Mouse (Mus musculus): ENCODE data around the gene Fam217b.

Fam217b gene

DNA sequence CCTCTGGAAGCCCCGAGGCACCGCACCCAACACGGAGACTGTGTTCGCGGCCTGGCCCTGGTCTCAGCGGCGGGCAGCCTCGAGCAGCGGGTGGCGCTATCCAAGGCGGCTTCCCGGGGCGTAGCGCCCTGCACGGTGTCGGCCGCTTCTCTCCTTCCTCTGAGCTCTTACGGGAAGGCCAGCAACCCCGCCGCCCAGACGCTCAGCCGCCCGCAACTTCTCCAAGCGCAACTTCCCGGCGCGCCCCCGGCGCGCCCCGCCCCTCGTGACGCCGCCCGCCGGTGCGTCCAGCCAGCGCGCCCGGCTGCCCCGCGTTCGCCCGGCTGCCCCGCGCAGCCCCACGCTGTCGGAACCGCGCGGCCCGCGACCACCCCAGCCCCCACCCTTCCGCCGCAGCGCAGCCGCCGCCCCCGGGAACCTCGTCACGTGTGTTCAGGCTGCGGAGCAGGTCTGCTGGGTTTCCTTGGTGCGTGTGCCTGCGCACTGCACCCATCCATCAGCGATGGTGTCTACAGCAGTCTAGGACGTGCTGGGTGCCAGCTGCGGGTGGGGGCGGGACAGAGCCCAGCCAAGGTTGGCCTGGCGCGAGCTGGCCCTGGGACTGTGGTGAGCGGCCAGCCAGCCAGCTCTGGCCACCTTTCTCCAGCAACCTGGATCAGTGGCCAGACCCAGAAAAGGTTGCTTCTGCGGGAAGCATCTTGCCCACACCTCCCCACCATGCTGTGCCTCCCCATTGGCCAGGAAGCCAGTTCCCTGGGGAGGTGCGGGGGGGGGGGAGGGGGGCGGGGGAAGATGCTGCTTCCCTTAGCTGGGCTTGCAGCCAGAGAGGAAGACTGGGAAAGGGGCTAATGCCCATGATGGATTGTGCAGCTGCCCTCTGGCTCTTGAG lies at the start of gene Fam217b, which contains the start of gene Ppp1r3d:
Gene Fam217b (plus strand): TSS at position 264 of the 889 bp plus-strand sequence.
Gene Ppp1r3d (minus strand): TSS at position 212 of the 889 bp plus-strand sequence.
- in situ Hi-C loops (cut with MboI; ENCODE audit: low pct_unique_long_range_greater_than_20kb in 1 of 2, low sequenced_read_pairs in 2 of 2, unreplicated experiment in 1 of 2) = no loop called here

DNA sequence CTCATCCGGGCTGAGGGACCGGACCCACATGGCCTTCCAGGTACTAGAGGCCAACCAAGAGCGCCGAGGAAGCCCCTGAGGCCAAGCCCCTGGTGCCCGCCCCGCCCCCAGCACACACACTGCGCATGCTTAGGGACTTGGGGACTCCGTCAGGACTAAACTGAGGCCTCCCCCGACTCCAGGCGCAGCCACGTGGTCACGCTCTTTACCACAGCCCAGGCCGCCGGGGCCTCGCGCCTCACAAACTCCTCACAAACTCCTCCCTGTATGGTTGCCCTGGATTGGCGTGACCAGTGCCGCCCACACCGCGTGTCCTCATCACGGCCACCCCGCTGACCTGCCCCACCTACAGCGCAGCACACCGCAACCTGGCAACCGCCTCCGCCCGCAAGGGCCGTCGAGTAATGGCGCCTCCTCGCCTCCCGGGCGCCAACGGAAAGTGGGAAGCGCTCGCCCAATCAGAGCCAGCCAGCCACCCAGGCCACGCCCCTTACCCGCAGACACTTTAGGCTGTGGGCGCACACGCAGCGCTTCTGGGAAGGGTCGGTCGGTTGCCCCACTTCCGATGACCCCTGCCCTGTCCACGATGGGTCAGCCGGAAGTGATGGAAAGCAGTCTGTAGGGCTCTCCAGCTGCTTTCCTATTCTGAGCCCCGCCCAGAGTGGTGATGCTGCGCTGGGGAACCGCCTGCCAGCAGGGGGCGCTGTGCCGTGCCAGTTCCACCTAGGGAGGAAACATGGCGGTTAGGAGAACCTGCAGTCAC lies 7.1 kb upstream of the Fam217b start, which contains the start of gene Sycp2:
Gene Sycp2 (minus strand): TSS at position 633 of the 763 bp plus-strand sequence.
- in situ Hi-C loops (cut with MboI; ENCODE audit: low pct_unique_long_range_greater_than_20kb in 1 of 2, low sequenced_read_pairs in 2 of 2, unreplicated experiment in 1 of 2) = no loop called here

- in situ Hi-C loops (cut with MboI; ENCODE audit: low pct_unique_long_range_greater_than_20kb in 1 of 2, low sequenced_read_pairs in 2 of 2, unreplicated experiment in 1 of 2) = no loop called here
Measured at GRCm38 (mm10) chr2:178409024-178409423, 5.3 kb upstream of the Fam217b start.

DNA sequence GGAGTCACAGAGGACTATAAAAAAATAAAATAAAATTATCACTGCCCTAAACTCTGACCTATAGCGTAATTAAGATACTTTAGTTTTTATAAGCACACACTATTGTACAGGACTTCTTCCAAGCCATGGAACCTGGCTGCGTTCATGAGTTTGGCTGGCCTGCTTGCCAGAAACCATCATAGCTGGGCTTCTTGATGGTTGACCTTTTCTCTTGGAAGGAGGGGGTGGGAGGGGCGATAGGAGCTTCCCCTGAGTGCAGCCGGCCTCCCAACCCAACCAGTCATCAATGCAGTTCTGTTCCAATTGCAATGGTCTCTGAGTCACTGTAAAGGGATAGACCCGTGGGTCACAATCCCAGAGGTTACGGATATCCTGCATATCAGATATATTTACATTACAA lies 4.0 kb upstream of the Fam217b start:
- in situ Hi-C loops (cut with MboI; ENCODE audit: low pct_unique_long_range_greater_than_20kb in 1 of 2, low sequenced_read_pairs in 2 of 2, unreplicated experiment in 1 of 2) = no loop called here

- in situ Hi-C loops (cut with MboI; ENCODE audit: low pct_unique_long_range_greater_than_20kb in 1 of 2, low sequenced_read_pairs in 2 of 2, unreplicated experiment in 1 of 2) = no loop called here
Measured at GRCm38 (mm10) chr2:178412598-178412997, 1.7 kb upstream of the Fam217b start.

DNA sequence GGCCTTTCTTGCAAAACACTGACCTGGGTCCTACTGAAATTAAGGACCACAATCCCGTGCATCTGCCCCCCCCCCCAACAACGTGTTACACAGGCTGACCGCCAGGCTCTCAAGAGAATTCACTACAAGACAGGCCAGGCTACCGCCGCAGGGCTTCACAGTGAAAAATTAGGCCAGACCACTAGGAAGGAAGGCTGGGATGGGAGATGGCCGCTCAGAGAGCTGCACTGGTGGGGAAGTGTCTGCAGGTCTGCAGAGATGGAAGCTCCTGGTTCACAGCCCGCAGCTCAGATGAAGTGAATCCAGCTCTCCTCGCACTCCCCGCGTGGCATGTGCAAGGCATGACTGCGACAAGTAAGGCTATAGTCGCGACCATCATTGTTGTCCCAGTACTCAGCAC lies 1.2 kb upstream of the Fam217b start:
- in situ Hi-C loops (cut with MboI; ENCODE audit: low pct_unique_long_range_greater_than_20kb in 1 of 2, low sequenced_read_pairs in 2 of 2, unreplicated experiment in 1 of 2) = no loop called here

DNA sequence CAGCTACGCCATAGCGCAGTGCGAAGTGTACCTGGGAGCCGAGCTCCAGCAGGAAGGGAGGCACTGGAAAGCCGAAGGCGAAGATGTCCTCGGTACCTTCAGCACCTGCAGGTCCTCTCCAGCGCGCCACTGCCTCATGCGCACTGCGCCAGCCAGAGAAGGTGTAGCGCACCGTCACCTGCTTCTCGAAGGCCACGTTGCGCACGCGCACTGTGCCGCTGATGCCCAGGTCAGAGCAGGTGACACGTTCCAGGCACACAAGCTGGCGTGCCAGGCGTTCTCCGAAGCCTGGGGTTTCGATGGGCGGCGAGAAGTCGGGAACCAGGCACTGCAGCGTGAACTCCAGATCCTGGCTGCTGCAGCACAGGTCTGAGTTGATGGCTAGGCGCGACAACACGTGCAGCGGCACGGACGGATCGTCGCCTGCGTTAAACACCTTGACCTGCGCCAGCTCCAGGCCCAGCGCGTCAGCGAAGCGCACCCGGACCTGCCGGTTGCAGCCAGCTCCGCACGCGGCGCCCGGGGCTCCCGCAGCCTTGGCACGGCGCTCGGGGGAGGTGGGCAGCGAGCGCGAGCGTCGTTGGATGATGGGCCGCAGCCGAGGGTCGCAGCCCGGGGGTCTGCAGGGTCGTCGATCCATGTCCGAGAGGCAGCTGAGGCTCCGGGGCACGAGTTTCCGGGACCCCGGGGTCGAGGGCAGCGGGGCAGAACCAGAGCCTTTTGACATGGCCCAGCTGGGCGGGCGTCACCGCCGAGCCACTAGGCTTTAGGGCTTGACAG lies 653 bp upstream of the Fam217b start:
- in situ Hi-C loops (cut with MboI; ENCODE audit: low pct_unique_long_range_greater_than_20kb in 1 of 2, low sequenced_read_pairs in 2 of 2, unreplicated experiment in 1 of 2) = no loop called here

DNA sequence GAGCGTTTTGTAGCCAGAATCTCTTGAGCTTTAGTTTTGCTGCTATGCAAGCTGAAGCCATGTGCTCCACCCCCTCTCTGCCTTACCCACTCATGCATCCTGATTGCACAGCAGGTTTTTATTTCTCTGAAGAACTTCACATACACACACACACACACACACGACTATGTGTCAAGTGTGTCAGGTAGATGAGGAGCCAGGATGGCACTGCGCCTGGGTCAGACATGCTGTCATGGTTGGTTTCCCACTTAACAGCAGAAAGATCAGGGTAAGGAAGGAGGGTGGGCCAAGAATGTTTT lies 775 bp downstream of the Fam217b start:
- in situ Hi-C loops (cut with MboI; ENCODE audit: low pct_unique_long_range_greater_than_20kb in 1 of 2, low sequenced_read_pairs in 2 of 2, unreplicated experiment in 1 of 2) = no loop called here

DNA sequence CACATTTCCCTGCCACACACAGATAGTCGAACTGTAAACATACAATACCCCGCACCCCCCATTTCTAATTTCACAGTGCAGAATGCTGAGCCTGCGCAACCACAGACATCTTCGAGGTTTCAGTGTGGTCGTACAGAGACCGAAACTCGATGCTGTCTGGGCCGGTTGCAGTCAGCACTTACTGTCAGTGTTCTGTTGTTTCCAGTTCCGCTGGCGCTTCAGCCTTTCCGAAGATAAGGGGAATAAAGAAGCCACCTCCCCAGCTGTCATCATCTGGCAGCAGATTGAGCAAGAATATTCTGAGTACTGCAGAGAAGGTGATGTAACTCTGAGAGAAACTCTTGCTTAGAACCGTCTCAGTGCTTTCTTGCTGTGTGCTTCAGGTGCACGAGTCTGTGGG lies 2.1 kb downstream of the Fam217b start:
- in situ Hi-C loops (cut with MboI; ENCODE audit: low pct_unique_long_range_greater_than_20kb in 1 of 2, low sequenced_read_pairs in 2 of 2, unreplicated experiment in 1 of 2) = no loop called here

GRCm38 (mm10) chr2:178416970-178417369 lies 2.6 kb downstream of the Fam217b start:
- in situ Hi-C loops (cut with MboI; ENCODE audit: low pct_unique_long_range_greater_than_20kb in 1 of 2, low sequenced_read_pairs in 2 of 2, unreplicated experiment in 1 of 2) = no loop called here

DNA sequence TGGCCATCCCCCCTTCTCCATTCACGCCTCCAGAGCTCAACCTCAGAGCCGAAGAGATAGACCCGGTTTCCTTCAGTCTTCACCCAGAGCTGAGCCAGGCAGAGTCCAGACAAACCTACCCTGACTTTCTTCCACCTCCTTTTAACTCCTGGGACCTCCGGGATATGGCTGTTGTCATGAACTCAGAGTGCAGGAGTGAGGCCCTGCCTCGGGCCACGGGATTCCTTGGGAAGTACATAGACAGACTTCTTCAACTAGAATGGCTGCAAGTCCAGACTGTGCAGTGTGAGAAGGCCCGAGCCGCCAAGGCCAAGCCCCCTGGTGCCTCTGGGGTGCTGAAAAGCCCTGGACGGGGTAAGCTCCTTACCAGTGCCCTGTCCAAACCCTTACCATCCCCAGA lies 6.3 kb downstream of the Fam217b start:
- in situ Hi-C loops (cut with MboI; ENCODE audit: low pct_unique_long_range_greater_than_20kb in 1 of 2, low sequenced_read_pairs in 2 of 2, unreplicated experiment in 1 of 2) = no loop called here

- in situ Hi-C loops (cut with MboI; ENCODE audit: low pct_unique_long_range_greater_than_20kb in 1 of 2, low sequenced_read_pairs in 2 of 2, unreplicated experiment in 1 of 2) = no loop called here
Measured at GRCm38 (mm10) chr2:178421603-178422002, 7.3 kb downstream of the Fam217b start.

GRCm38 (mm10) chr2:178422186-178422585 lies 7.9 kb downstream of the Fam217b start:
- in situ Hi-C loops (cut with MboI; ENCODE audit: low pct_unique_long_range_greater_than_20kb in 1 of 2, low sequenced_read_pairs in 2 of 2, unreplicated experiment in 1 of 2) = no loop called here

DNA sequence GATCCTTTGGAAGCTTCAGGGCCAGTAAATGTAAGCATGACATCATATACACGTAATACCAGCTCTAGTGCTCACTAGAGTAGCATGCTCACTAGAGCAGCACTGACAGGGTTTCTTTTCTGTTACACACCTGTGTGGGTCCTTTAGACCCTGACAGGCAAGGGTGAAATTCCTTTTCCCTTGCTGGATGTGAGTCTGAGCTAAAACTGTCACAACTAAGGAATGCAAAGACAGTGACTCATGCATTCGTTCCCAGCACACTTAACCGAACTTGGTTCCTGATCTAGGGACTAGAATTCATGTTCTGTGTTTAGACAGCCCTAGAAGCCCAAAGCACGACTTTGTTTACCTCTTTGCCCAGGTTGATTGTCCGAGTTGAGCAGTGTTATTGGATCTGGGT lies 8.9 kb downstream of the Fam217b start:
- in situ Hi-C loops (cut with MboI; ENCODE audit: low pct_unique_long_range_greater_than_20kb in 1 of 2, low sequenced_read_pairs in 2 of 2, unreplicated experiment in 1 of 2) = no loop called here

DNA sequence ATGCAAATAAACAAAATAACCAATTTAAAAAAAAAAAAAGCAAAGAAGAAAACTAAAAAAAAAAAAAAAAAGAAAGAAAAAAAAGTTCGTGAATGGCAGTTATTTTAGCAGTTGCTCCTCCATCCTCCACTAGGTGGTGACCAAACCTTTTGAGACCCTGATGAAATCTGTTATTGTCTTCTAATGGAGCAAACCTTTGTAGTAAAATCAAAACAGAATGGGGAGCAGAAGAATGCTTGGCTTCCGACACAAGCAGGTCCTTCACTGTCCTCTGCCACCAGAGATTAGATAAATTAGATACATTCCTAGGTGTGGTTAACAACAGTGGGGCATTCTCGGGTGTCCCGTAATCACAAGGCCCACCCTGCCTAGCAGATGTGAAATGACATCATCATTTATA lies 11.9 kb downstream of the Fam217b start:
- in situ Hi-C loops (cut with MboI; ENCODE audit: low pct_unique_long_range_greater_than_20kb in 1 of 2, low sequenced_read_pairs in 2 of 2, unreplicated experiment in 1 of 2) = no loop called here

DNA sequence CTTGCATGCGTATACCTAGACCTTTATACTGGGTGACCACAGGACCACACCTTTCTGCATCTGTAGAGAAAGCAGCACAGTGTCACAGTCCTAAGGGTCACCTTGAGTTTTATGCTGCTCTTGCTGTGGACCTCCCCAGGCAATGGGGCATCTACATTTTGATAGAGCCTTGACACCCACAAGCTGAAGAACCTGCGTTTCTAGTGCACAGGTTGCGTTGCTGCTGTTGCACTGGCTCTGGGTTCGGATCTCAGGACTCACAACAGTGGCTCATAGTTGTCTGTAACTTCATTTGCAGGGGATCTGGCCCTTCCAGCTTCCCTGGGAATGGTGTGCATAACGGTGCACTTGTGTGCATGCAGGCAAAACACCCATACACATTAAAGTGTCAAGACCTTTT lies 12.9 kb downstream of the Fam217b start:
- in situ Hi-C loops (cut with MboI; ENCODE audit: low pct_unique_long_range_greater_than_20kb in 1 of 2, low sequenced_read_pairs in 2 of 2, unreplicated experiment in 1 of 2) = no loop called here

DNA sequence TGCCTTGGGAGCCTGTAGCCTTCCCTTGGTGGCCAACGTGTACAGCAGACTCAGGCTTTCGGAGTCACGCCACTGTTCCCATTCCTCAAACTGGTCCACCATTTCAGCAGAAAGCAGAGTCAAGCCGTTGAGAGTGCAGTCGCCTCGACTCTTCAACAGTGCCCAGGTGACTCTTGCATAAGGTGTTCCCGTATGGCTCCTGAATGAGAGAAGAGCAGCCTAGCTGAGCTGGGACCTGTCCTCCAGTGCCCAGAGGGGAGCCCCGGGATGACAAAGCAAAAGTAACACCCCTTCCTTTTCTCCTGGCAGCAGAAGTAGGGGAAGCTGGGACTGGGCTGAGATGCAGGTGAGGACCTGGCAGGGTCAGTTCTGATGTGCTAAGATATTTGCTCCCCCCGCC lies 13.9 kb downstream of the Fam217b start:
- in situ Hi-C loops (cut with MboI; ENCODE audit: low pct_unique_long_range_greater_than_20kb in 1 of 2, low sequenced_read_pairs in 2 of 2, unreplicated experiment in 1 of 2) = no loop called here

DNA sequence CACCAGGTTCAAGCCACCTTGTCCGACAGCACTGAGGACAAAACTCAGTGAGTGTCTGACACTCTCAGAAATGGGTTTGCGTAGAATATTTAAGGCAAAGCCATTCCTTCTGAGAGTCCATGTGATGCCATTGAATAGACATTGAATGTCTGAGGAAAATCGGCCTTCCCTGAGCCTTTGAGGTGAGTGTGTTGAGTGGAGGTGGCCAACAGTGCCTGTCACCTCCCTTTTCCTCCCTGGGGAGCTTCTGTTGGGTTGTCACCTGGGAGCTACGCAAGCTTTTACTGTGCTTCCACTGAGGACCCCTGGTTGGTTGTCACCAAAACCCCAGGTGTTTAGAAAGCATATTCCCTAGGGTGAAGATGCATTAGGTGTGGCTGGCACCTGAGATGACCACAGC lies 14.4 kb downstream of the Fam217b start:
- in situ Hi-C loops (cut with MboI; ENCODE audit: low pct_unique_long_range_greater_than_20kb in 1 of 2, low sequenced_read_pairs in 2 of 2, unreplicated experiment in 1 of 2) = no loop called here

GRCm38 (mm10) chr2:178429426-178429825 lies 15.1 kb downstream of the Fam217b start:
- in situ Hi-C loops (cut with MboI; ENCODE audit: low pct_unique_long_range_greater_than_20kb in 1 of 2, low sequenced_read_pairs in 2 of 2, unreplicated experiment in 1 of 2) = no loop called here
